Mouse (Mus musculus) testis, adult 2 months (tissue): Measurements from ENCODE around the gene Snx25.

ENCODE experiments used
- CTCF ChIP-seq: fragments of 200-500 bp; IDR thresholded peaks from 2 replicates; pipeline ENCODE4 v1.5.1; 2012; ENCODE audit warnings: low read depth, mild to moderate bottlenecking, inconsistent platforms, low read length, moderate library complexity; ENCODE audit not compliant: control insufficient read depth, insufficient read depth, insufficient replicate concordance
- POLR2A ChIP-seq: fragments of 200-500 bp; IDR thresholded peaks from 2 replicates; pipeline ENCODE4 v1.6.1; 2012; ENCODE audit warnings: low read depth, mild to moderate bottlenecking, inconsistent platforms, low read length, moderate library complexity; ENCODE audit not compliant: control insufficient read depth

GRCm38 (mm10) chr8:46141688-46142087 is 10.3 kb downstream of the Snx25 start:
- TF ChIP-seq POLR2A = no peak
- TF ChIP-seq CTCF = no peak
